Mouse (Mus musculus) layer of hippocampus, adult 18-20 months (tissue): ENCODE data around the gene Stbd1. TPM values are rescaled to one million over a fixed set of nuclear protein-coding genes. Genes with fewer than 3 reads are reported as not detected.

ENCODE experiments used
- DNase-seq, 2 experiments: peaks; one replicate each; pipeline ENCODE4 v3.0.0; 2022; ENCODE audit warnings: low spot score in 2 of 2
- long read RNA-seq: library from polyadenylated mRNA; stranded (forward); transcript quantifications from one replicate; pipeline ENCODE4 v2.0.0, GENCODE M21; 2021
- total RNA-seq, 2 experiments: library from RNA; stranded (reverse); gene quantifications; 2 replicates each; pipeline ENCODE4 v1.2.3; 2021

Gene Stbd1
- total RNA-seq, result 1 to 10 TPM; 2.6 to 3.4 TPM
- long read RNA-seq, transcript Stbd1-201 (2 exons, 1,985 nt), result major isoform, 10 of 12 reads
- long read RNA-seq, partial matches to known transcripts, result 0 of 12 reads
- long read RNA-seq, other reads (novel, unspliced or antisense), result 2 of 12 reads

GRCm38 (mm10) chr5:92602691-92603690, at the start of gene Stbd1:
TSS of gene Stbd1 (plus strand) at chr5:92603041.
- peak in 1 of 2 experiments; percentile 21 for DNase-seq

GRCm38 (mm10) chr5:92553939-92554338, 48.9 kb upstream of the Stbd1 start:
- DNase-seq, result no peak

DNA sequence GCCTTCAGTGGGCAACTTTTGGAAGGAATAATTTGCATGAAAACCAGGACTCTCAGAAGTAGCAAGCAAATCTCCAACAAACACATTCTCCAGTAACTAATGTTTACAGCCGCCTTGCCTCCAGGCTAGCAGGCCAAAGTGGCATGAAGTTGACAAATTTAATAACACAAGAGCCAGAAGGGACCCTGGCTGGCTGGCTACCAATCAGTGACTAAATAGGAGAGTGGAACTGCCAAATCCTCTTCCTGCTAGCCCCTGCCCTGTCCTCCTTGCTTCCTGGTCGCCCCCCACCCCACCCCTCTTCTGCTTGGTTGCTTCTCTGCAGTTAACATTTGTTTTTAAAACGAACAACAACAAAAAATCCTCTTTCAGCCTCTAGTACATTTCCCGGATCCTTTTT, 48.4 kb upstream of the Stbd1 start:
- DNase-seq, result no peak

DNA sequence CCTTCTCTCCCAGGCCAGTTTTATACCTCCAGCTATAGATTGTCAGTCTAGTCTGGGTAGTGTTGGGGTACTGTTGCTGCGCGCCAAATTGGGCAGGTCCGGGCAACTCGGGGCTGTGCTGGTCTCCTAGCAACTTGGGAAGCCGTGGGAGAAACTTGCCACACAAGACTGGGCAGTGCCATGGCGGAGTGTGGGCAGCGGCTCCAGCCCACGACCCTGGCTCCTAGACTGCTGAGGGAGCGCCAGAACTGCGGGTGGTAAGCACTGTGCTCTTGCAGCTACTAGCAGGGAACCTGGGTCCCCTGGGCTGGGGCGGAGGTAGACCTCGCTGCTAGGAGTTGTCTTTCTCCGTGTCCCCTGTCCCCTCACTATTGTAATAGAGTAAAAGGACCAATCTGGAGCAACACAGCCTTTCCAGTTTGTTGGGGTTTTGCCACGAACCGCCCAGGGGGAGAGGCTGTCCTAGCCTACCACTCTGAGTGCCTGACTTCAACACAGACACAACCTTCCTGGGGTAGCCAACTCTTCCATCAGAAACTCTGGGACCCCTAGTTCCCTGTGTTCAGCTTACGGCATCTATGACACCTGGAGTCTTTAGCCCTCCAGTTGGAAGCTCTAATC, 47.8 kb upstream of the Stbd1 start, which contains the start of gene Fam47e:
Fam47e (plus strand) TSS at position 179 of the 621 bp plus-strand sequence.
- DNase-seq, result peak; percentile 13 to 58

DNA sequence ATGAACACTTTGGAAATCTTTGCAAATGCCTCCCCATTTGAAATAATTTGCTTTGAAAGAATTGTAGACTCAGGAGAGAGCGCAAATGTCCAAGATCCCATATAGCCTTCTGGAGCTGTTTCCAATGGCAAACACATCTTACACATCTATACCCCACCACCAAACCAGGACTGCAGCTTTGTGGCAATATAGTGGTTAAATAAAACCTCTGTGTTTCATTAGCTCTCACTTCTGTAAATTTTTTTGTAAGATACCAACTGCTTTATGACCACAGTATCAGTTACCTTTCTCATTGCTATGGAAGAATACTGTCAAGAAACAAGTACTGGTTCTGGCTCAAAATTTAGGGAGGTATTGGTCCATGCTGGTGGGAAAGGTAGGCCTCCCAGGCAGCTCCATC, 46.9 kb upstream of the Stbd1 start:
- DNase-seq, result no peak

- no peak for DNase-seq
Observed at GRCm38 (mm10) chr5:92557508-92557907, 45.3 kb upstream of the Stbd1 start.

DNA sequence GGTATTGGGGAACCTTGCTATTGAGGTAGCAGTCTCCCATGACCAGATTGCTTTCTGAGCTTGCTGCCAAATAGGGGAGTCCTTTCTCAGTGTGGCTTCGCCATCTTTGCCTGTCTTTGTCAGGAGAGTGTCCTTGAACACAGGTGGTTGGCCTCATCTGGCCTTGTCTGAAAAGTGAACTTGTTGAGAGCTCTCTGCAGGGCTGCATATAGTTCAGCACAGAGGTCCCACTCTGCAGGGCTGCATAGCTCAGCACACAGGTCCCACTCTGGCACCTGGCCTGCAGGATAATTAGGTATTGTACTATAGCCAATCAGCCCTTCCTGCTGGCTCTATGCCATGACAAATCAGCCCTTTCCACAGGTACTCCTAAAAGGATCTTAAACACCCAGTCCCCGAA, 42.6 kb upstream of the Stbd1 start:
- no peak for DNase-seq

DNA sequence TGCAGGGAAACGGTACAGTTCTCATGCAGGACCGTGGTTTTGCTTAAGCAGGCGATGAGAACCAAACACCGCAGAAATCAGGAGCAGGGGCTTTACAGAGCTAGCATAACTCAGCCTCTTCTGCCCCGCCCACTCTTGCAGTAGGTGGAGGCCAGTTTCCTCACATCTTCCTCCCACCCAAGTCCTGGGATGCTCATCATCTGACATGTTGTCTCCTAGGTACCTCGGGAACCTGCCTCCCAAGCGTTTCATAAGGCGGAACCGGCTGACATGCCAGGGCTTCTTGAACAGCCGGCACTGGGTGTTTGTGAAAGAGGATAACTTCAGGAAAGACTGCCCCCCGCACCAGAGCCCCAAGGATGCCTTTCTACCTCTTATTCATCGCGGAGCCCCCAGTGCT, 40.8 kb upstream of the Stbd1 start:
- no peak for DNase-seq

DNA sequence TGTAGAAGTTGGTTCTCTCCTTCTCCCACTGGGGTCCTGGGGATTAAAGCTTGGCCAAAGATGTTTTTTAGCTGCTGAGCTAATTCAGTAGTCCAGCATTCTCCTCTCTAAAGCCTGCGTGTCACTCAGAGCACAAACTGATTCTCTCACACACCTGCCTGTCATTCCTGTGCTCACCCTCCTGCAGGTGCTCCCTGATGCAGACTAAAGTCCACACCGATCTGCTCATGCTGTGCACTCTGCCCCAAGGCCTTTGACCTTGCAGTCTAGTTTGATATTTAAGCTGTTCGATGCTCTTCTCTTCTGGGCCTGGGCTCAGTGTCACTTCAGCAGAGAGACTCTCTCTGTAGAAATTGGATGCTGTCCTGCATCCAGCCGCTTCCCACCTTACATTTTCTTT, 31.6 kb upstream of the Stbd1 start:
- no peak for DNase-seq

GRCm38 (mm10) chr5:92579559-92579958, 23.3 kb upstream of the Stbd1 start:
- DNase-seq, result no peak

- DNase-seq, result no peak
Observed at GRCm38 (mm10) chr5:92585932-92586331, 16.9 kb upstream of the Stbd1 start.

- DNase-seq, result no peak
Observed at GRCm38 (mm10) chr5:92595026-92595425, 7.8 kb upstream of the Stbd1 start.

GRCm38 (mm10) chr5:92596865-92597264, 6.0 kb upstream of the Stbd1 start:
- no peak for DNase-seq

DNA sequence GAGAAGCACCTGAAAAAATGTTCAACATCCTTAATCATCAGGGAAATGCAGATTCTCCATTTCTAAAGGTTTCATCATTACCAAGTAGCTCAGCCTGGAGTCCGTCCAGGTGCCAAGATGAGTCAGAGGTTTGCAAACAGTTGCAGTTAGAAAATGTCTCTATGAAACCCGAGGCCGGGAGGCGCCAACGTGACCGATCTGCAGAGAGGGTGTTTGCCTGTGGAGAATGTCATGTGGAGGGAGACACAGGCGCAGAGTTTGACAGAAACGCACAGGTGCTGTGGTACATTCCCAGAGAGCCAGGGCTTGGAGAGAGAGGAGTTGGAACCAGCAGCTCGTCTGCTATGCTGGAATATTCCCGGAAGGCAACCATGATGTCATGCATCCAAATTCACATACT, 3.8 kb upstream of the Stbd1 start:
- peak; percentile 3 to 36 for DNase-seq

- no peak for DNase-seq
Observed at GRCm38 (mm10) chr5:92604452-92605247, 1.8 kb downstream of the Stbd1 start.

DNA sequence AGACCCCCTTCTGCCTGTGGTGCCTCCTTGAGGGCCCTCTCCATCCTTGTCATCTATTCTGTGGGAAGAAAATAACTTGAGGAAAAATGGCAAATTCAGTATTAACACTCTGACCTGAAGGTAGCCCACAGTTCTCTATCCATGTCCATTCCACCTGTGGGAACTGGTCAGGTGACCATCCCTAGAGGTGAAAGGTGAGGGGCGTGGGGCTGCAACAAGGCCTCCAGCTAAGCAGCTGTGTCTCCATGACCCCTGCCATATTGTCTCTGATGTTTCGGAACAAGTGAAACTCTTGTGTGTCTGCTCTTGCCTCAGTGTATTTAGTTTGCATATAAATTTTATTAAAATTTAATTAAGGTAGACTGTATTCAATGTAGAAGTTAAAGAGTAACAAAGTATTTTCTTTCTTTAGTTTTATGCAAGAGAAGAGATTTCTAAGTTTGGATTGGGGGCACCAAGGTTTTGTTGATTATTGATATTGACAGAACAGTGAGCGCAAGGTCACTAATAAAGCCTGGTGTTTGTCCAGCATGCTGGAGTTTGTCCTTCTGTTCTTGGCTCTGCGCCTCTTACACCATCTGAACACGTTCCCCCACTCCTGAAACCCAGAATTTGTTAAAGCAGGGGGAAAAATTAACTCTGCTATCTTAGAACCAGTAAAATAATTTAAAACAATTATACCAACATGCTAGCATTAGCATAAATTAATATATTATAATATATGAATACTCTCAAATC, 4.8 kb downstream of the Stbd1 start:
- no peak for DNase-seq

DNA sequence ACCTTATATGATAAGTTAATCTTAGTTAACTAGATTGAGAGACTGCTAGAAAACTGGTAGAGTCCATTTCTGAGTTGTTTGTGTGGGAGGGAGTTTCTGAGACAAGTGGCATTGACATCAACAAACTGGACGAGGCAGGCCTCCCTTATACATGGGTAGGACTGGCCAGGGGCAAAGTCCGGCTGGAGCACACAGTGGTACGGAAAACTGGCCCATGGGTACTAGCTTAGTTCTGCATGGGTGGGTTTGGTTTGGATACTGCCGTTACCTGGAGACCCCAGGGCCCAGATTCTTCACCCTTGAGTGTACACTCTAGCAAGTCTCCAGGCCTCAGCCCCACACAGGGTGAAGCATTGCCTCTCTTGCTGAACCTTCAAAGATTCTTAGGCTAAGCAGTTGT, 9.9 kb downstream of the Stbd1 start:
- DNase-seq, result no peak

GRCm38 (mm10) chr5:92621883-92622282, 19.0 kb downstream of the Stbd1 start:
- DNase-seq, result no peak

DNA sequence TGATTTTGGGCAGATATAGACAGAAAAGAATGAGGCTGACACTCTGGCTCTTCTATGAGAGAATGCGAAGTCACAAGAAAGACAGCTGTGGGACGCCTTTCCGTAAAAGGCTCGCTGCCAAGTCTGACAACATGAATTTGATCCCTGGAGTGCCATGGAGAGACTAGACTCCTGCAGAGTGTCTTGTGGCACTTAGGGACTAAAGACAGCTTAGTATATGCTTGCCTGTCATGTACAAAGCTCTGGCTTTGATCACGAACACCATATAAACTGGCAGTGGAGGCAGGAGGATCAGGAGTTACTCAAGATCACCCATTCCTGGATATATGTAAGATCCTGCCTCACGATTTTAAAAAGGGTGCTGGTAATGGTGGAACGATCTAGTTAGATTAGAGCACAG, 25.1 kb downstream of the Stbd1 start:
- DNase-seq, result no peak

DNA sequence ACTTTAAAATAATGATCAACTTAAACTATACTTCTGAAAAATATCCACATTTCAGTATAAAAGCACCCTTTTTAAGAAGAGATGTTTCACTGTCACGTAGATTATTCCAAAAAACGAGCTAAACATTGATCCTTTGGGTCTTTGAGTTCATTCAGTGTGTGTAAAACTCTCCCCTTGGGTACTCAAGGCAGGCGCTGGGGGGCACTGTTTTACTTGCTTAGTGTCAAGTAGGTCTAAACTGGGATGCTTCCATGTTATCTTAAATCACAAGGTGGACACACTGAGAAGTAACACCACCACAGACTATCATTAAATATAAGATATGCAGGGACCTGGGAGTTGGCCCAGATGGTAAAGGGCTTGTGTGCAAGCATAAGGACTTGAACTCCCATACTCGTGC, 30.7 kb downstream of the Stbd1 start:
- DNase-seq, result no peak

- DNase-seq, result no peak
Observed at GRCm38 (mm10) chr5:92634916-92635315, 32.1 kb downstream of the Stbd1 start.
